Mouse (Mus musculus): ENCODE results near the gene Rapgefl1.

Gene Rapgefl1

GRCm38 (mm10) chr11:98858759-98859731 is 22.5 kb downstream of the Rapgefl1 start:
- peak; percentile 61 for DNase-seq (ENCODE audit: low spot score)

DNA sequence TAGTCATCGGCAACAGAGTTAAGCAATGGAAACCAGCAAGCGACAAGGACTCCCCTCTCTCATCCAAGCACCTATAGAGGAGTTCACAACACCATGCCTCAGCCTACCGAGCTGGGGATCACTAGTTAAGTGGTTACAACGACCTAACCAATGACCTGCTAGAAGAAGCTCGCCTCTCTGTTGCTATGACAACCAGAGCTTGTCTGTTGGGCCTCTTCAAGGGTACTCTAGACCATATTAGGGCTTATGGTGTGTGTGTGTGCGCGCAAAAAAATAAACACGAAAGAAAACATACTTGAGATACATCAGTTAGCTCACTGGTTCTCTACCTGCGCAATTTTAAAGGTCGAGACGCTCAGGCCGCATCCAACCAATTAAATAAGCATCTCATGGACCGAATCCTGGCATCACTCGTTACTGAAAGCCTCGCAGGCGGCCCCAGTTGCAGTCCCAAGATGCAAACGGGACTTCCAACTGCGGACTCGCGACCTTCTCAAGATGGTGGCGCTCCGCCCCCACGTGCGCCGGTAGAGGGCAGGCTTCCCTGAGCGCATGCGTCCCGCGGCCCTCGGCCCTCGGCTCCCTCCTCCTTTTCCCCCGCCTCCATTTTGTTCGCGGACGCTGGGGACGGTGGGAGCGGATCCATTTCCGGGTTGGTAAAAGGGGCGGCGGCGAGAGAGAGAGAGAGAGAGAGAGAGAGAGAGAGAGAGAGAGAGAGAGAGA is 26.6 kb downstream of the Rapgefl1 start, which contains the start of gene Wipf2:
Gene Wipf2, plus strand, starts transcription at position 611 of the 723 bp plus-strand sequence.
- DNase-seq (ENCODE audit: low spot score) = peak; percentile 90

GRCm38 (mm10) chr11:98863751-98864429 is 27.3 kb downstream of the Rapgefl1 start:
- peak; percentile 30 for DNase-seq (ENCODE audit: low spot score)

DNA sequence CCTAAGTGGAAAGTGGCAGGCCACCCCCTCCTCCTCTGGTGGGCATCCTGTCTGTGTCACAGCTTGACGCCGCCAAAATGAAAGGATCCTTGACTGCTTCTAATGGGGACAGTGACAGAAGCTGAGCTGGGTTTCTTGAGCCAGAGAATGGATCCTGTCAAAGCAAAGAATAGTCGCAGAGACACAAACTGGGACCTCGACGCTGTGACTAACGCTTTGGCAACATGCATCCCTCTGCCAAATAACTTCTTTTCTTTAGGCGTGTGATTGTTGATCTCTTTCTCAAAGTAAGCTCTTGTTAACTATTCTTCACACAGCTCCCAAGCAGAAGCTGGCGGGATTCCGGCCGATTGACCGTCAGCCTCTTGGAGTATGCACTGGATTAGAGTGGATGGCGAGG is 30.7 kb downstream of the Rapgefl1 start:
- DNase-seq (ENCODE audit: low spot score) = no peak

DNA sequence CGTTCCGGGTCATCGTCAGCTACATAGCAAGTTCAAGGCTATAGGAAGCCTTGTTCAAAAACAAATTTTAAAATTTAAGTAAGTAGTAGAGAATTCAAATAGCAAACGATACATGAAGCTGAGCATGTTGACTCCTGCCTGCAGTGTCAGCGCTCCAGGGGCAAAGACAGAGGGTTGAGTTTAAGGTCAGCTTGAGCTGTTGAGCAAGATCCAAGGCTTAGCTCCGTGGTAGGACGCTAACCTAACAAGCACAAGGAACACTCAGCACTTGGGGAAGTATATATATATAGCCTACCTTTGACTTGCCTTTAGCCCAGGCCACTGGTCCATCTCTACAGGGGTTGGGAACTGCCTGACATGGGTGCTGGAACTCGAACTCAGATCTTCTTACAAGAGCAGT is 33.3 kb downstream of the Rapgefl1 start:
- DNase-seq (ENCODE audit: low spot score) = no peak

DNA sequence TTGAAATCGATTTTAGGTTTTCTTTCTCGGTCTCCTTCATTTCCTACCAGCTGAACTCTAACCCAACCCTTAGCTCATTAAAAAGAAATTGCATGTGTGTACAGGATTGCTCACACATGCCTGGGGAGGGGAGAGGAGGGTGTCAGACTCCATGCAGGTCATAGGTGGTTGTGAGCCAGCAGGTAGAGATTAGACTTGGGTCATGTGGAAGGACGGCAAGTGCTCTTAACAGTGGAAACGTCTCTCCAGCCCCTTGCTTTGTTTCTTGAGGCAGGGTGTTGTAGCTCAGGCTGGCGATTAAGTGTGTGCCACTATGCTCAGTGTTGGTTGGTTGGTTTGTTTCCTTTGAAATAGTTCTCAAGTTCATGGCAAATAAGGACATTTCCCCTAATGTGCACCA is 34.2 kb downstream of the Rapgefl1 start:
- no peak for DNase-seq (ENCODE audit: low spot score)

- no peak for DNase-seq (ENCODE audit: low spot score)
These were observed 34.8 kb downstream of the Rapgefl1 start for GRCm38 (mm10) chr11:98871416-98871815.

DNA sequence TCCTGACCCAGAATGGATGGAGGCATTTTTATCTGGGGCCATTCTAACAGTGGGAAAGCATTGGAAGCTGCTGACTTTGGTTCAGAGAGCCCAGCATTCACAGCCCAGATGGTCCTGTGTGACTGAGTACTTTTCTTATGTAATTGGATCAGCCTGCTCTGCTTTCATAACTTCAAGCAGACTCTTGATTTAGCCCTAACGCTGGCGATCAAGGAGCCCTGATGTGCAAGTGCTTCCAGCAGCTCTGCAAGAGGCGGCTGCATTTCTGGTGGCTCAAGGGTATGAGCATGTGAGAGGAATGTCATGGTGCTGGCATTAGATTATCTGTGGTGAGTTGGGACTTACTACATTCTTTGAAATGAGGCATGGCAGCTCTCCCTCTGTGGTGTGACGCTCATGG is 35.5 kb downstream of the Rapgefl1 start:
- no peak for DNase-seq (ENCODE audit: low spot score)

DNA sequence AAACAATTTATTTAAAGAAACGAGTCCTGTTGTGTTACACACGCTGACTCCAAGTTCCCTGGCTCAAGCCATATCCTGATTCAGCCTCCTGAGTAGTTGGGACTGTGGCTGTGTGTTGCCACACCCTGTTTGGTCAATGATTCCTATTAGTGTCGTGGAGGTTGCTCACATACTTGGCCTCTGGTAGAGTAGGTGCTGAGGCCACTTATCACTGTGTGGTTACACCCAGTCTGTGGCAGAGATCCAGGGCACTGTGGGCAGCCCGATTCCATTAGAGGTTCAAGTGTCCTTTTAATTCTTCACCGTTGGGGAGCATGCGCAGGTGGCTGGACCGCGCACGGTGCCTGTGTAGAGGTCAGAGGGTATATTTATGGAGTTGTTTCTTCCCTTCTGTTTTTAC is 37.3 kb downstream of the Rapgefl1 start:
- DNase-seq (ENCODE audit: low spot score) = no peak

- DNase-seq (ENCODE audit: low spot score) = no peak
These were observed 40.4 kb downstream of the Rapgefl1 start for GRCm38 (mm10) chr11:98877001-98877400.

DNA sequence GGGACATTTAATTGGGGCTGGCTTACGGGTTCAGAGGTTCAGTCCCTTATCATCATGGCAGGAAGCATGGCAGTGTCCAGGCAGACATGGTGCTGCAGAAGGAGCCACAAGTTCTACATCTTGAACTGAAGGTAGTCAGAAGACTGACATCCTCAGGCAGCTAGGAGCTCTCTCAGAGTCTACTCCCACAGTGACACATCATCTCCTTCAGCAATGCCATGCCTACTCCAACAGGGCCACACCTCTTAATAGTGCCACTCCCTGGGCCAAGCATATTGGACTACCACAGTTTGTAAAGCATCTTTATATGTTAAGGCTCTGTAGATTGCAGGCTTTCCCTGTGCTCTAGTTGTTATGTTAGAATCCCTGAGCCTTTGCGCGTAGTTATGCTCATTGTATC is 51.1 kb downstream of the Rapgefl1 start:
- no peak for DNase-seq (ENCODE audit: low spot score)

DNA sequence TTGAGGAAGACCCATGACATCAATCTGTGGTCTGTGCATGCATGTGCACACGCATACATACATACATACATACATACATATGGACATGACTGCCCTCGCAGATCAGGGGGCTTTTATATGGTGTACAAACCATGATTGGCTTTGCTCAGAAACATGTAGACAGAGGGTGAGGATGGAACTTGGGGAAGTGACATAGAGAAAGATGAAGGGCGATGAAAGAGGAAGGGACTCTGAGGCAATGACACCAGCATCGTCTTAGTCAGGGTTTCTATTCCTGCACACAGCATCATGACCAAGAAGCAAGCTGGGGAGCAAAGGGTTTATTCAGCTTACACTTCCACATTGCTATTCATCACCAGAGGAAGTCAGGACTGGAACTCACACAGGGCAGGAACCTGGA is 52.5 kb downstream of the Rapgefl1 start:
- DNase-seq (ENCODE audit: low spot score) = no peak

DNA sequence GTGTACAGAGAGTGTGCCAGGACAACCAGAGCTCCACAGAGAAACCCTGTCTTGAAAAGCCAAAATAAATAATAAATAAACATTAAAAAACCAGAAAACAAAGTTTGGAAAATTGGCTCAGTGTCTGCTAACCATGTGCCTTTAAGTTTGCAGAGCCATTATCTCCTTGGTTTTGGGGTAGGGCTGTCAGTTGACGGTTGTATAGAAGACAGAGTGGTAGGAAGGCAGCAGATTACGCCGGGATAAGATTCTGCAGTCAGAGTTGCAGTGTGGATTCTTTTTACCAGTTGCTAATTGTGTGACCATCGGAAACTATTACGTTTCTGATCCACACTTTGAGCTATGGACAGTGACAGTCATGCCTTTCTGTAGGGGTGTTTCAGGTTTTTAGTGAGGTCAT is 53.4 kb downstream of the Rapgefl1 start:
- DNase-seq (ENCODE audit: low spot score) = no peak

- no peak for DNase-seq (ENCODE audit: low spot score)
These were observed 55.8 kb downstream of the Rapgefl1 start for GRCm38 (mm10) chr11:98892426-98892825.

GRCm38 (mm10) chr11:98900529-98901125 is 64.0 kb downstream of the Rapgefl1 start:
- no peak for DNase-seq (ENCODE audit: low spot score)

DNA sequence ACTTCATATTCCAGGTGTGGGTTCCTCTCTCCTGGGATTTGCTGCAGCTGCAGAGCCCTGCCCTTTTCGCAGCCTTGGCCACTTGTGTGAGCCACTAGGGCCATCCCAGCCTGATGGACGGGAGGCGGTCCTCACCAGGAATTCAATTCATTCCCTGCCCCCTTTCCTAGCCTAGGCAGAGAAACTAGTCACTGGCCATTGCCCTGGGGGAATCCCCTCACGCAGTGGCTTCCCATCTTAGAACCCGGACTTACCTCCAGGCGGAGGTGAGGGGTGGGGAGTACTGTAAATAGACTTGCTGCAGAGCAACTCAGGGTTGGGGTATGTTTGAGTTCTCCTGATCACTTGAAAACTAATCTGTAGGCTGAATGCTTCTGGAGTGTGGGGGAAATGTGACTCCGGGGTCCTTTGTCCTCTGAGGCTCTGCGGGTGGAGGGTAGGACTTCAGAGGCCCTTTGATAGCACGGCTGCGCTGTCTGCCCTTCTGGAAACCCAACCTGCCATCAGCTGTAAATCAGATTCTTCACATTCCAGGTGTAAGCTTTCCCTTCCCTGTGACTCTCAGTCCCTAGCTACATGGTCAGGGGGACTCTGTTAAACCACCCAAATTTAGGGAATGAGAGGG is 66.1 kb downstream of the Rapgefl1 start:
- no peak for DNase-seq (ENCODE audit: low spot score)
